Mouse (Mus musculus) cerebral cortex, adult 2 months (tissue): ENCODE data around the gene Kcnma1.

Experiments
- WGBS: fragments of 180-500 bp; shearing (Covaris S2); methylation state at CpG from one replicate; pipeline ENCODE4 v1.1.7; 2018; 5-methylcytosine and 5-hydroxymethylcytosine counted together

The Kcnma1 gene

GRCm38 (mm10) chr14:23529229-23529628, 485.1 kb downstream of the Kcnma1 start:
- WGBS = 65% methylated on average over 1 of the region's 1 CpGs

GRCm38 (mm10) chr14:23525910-23526309, 488.4 kb downstream of the Kcnma1 start:
- WGBS = 98% methylated on average over 1 of the region's 1 CpGs

GRCm38 (mm10) chr14:23523825-23524491, 490.3 kb downstream of the Kcnma1 start:
- WGBS = 67% methylated on average over 6 of the region's 6 CpGs

GRCm38 (mm10) chr14:23522606-23523159, 491.6 kb downstream of the Kcnma1 start:
- 87% methylated on average over 4 of the region's 4 CpGs for WGBS

GRCm38 (mm10) chr14:23521080-23521684, 493.1 kb downstream of the Kcnma1 start:
- 66% methylated on average over 10 of the region's 10 CpGs for WGBS

- 100% methylated on average over 2 of the region's 2 CpGs for WGBS
Observed at GRCm38 (mm10) chr14:23517374-23517773, 496.9 kb downstream of the Kcnma1 start.

GRCm38 (mm10) chr14:23509792-23510191, 504.5 kb downstream of the Kcnma1 start:
- 84% methylated on average over 5 of the region's 5 CpGs for WGBS

- 30% methylated on average over 8 of the region's 8 CpGs for WGBS
Observed at GRCm38 (mm10) chr14:23502236-23502790, 512.0 kb downstream of the Kcnma1 start.

GRCm38 (mm10) chr14:23496801-23497200, 517.5 kb downstream of the Kcnma1 start:
- WGBS = 93% methylated on average over 3 of the region's 3 CpGs

- WGBS = 63% methylated on average over 4 of the region's 4 CpGs
Observed at GRCm38 (mm10) chr14:23496236-23496740, 518.0 kb downstream of the Kcnma1 start.

GRCm38 (mm10) chr14:23494496-23494800, 519.8 kb downstream of the Kcnma1 start:
- 57% methylated on average over 3 of the region's 3 CpGs for WGBS

GRCm38 (mm10) chr14:23493750-23494495, 520.4 kb downstream of the Kcnma1 start:
- WGBS = 61% methylated on average over 8 of the region's 8 CpGs

- 79% methylated on average over 9 of the region's 9 CpGs for WGBS
Observed at GRCm38 (mm10) chr14:23492581-23493360, 521.5 kb downstream of the Kcnma1 start.

- 81% methylated on average over 2 of the region's 2 CpGs for WGBS
Observed at GRCm38 (mm10) chr14:23491359-23491758, 522.9 kb downstream of the Kcnma1 start.

- WGBS = 34% methylated on average over 1 of the region's 1 CpGs
Observed at GRCm38 (mm10) chr14:23486687-23487086, 527.6 kb downstream of the Kcnma1 start.

GRCm38 (mm10) chr14:23485802-23486500, 528.3 kb downstream of the Kcnma1 start:
- 67% methylated on average over 7 of the region's 7 CpGs for WGBS

GRCm38 (mm10) chr14:23475129-23475528, 539.2 kb downstream of the Kcnma1 start:
- WGBS = 54% methylated on average over 4 of the region's 4 CpGs

GRCm38 (mm10) chr14:23470071-23470470, 544.2 kb downstream of the Kcnma1 start:
- WGBS = 89% methylated on average over 2 of the region's 2 CpGs

GRCm38 (mm10) chr14:23465135-23465534, 549.2 kb downstream of the Kcnma1 start:
- 48% methylated on average over 2 of the region's 2 CpGs for WGBS

- 58% methylated on average over 4 of the region's 4 CpGs for WGBS
Observed at GRCm38 (mm10) chr14:23458560-23458959, 555.7 kb downstream of the Kcnma1 start.

GRCm38 (mm10) chr14:23451681-23452080, 562.6 kb downstream of the Kcnma1 start:
- 83% methylated on average over 6 of the region's 6 CpGs for WGBS
